Mouse (Mus musculus): ENCODE results near the gene Smim20. TPM values are rescaled to one million over a fixed set of nuclear protein-coding genes. Genes with fewer than 3 reads are reported as not detected.

Gene Smim20
- polyA plus RNA-seq, 1 experiment from 2014 or later = 78.0 TPM

- no peak overlapping the region for H3K27ac ChIP-seq
- 0 out of 2 replicates have a peak, but pooled peaks cover 8% of the 10 kb centered on the region for H3K4me1 ChIP-seq
- no peak for ATAC-seq (ENCODE audit: low FRiP score, low read depth)
- no peak overlapping the region for H3K4me3 ChIP-seq
- H3K9me3 ChIP-seq = no peaks in the 10 kb centered on the region
- no peak overlapping the region for H3K9ac ChIP-seq
- WGBS = 70% methylated on average over 10 of the region's 10 CpGs
- no peak overlapping the region for H3K4me2 ChIP-seq (replicated peaks)
- H3K36me3 ChIP-seq = no peaks in the 10 kb centered on the region
- no peaks in the 10 kb centered on the region for H3K27me3 ChIP-seq
These were observed 22.9 kb upstream of the Smim20 start for GRCm38 (mm10) chr5:53243933-53244332.

- H3K4me2 ChIP-seq (replicated peaks) = no peak overlapping the region
- no peaks in the 10 kb centered on the region for H3K27me3 ChIP-seq
- no peaks in the 10 kb centered on the region for H3K4me1 ChIP-seq
- no peak overlapping the region for H3K4me3 ChIP-seq
- H3K9ac ChIP-seq = no peak overlapping the region
- no peak overlapping the region for H3K27ac ChIP-seq
- no peaks in the 10 kb centered on the region for H3K36me3 ChIP-seq
- ATAC-seq (ENCODE audit: low FRiP score, low read depth) = no peak
- 78% methylated on average over 11 of the region's 11 CpGs for WGBS
- no peaks in the 10 kb centered on the region for H3K9me3 ChIP-seq
These were observed 18.4 kb upstream of the Smim20 start for GRCm38 (mm10) chr5:53248499-53248898.

- no peaks in the 10 kb centered on the region for H3K4me1 ChIP-seq
- H3K36me3 ChIP-seq = no peaks in the 10 kb centered on the region
- WGBS = 43% methylated on average over 4 of the region's 4 CpGs
- no peaks in the 10 kb centered on the region for H3K9me3 ChIP-seq
- 0 out of 2 replicates have a peak, but pooled peaks have one; percentile 18 for ATAC-seq (ENCODE audit: low FRiP score, low read depth)
- no peak overlapping the region for H3K4me2 ChIP-seq (replicated peaks)
- H3K27ac ChIP-seq = no peak overlapping the region
- no peaks in the 10 kb centered on the region for H3K27me3 ChIP-seq
- H3K9ac ChIP-seq = no peak overlapping the region
- no peak overlapping the region for H3K4me3 ChIP-seq
These were observed 17.3 kb upstream of the Smim20 start for GRCm38 (mm10) chr5:53249431-53250061.

DNA sequence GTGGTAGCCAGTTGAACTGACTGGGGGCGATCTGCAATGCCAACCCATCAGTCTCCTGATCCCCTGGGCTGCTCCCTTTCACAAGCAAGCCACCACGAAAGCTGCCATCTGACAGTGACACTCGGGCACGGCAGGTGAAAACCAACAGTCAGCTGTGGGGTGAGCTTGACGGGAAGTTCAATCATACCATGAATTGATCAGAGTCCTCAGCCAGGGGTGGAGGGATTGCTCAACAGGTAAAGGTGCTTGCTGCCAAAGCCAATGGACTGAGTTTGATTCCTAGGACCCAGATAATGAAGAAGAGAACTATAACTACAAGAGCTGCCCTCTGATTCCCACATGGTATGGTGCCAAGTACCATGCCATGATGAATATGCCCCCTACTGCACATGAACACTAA lies 12.7 kb upstream of the Smim20 start:
- 84% methylated on average over 5 of the region's 5 CpGs for WGBS
- no peaks in the 10 kb centered on the region for H3K9me3 ChIP-seq
- no peak overlapping the region for H3K27ac ChIP-seq
- H3K4me1 ChIP-seq = peaks cover 16% of the 10 kb centered on the region
- no peak overlapping the region for H3K4me3 ChIP-seq
- H3K36me3 ChIP-seq = no peaks in the 10 kb centered on the region
- no peak for ATAC-seq (ENCODE audit: low FRiP score, low read depth)
- peaks cover 16% of the 10 kb centered on the region for H3K27me3 ChIP-seq
- H3K9ac ChIP-seq = no peak overlapping the region
- no peak overlapping the region for H3K4me2 ChIP-seq (replicated peaks)

DNA sequence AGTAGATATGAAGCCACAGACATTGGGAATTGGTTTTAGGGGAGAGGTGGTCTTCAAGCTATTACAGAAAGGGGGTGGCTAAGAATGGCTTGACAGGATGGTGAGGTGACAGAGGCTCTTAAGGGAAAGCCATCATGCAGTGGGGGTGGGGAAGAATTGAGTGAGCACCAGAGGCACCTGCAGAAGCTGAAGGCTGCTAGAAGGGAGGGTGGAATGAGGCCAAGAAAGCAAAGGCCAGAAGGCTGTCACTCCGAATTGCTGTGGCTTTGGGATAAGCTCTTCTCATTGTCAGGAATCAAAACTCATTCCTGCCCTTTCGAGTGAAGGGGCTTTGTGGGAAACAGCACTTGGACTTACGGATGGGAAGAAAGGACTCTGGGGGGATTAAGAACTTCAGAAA lies 12.1 kb upstream of the Smim20 start:
- ATAC-seq (ENCODE audit: low FRiP score, low read depth) = no peak
- WGBS = 56% methylated on average over 3 of the region's 3 CpGs

GRCm38 (mm10) chr5:53258038-53258786 lies 8.7 kb upstream of the Smim20 start:
- 4% methylated on average over 29 of the region's 29 CpGs for WGBS
- Histone ChIP-seq H3K36me3 (no peaks in the 10 kb centered on the region), H3K4me2 (replicated peaks) (peak overlapping the region; percentile 82), H3K4me1 (peaks cover 16% of the 10 kb centered on the region), H3K4me3 (peak overlapping the region; percentile 45), H3K27ac (no peak overlapping the region), H3K9ac (peak overlapping the region; percentile 62), H3K9me3 (no peaks in the 10 kb centered on the region), H3K27me3 (peaks cover 21% of the 10 kb centered on the region)
- peak; percentile 54 for ATAC-seq (ENCODE audit: low FRiP score, low read depth)

More for the DNA sequence above, 12.1 kb upstream of the Smim20 start:
- Histone ChIP-seq H3K4me2 (replicated peaks) (no peak overlapping the region), H3K9ac (no peak overlapping the region), H3K4me1 (peaks cover 16% of the 10 kb centered on the region), H3K27ac (no peak overlapping the region), H3K4me3 (no peak overlapping the region), H3K9me3 (no peaks in the 10 kb centered on the region), H3K36me3 (no peaks in the 10 kb centered on the region), H3K27me3 (peaks cover 20% of the 10 kb centered on the region)

DNA sequence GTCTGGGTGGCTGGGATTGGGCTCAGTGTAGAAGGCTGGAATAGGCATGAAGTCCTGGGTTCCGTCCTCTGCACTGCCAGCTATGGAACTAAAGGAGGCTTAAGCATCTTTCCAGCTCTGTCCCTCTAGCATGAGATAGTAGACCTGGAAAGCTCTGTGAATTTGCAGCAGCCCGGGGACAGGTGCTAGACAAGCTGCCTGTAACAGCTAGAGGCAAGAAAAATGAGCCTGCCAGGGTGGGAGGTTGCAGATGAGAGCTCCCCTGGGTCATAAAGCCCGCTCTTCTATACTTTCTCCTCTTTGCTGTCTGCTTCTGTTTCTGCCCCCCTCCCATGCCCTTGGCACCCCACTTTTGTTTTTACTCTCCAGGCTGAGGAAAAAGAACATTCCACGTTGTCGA lies 7.0 kb upstream of the Smim20 start:
- 50% methylated on average over 5 of the region's 5 CpGs for WGBS
- Histone ChIP-seq H3K9ac (no peak overlapping the region), H3K36me3 (no peaks in the 10 kb centered on the region), H3K9me3 (no peaks in the 10 kb centered on the region), H3K4me1 (peaks cover 16% of the 10 kb centered on the region), H3K4me3 (no peak overlapping the region), H3K27ac (no peak overlapping the region), H3K4me2 (replicated peaks) (no peak overlapping the region), H3K27me3 (peaks cover 21% of the 10 kb centered on the region)
- no peak for ATAC-seq (ENCODE audit: low FRiP score, low read depth)

DNA sequence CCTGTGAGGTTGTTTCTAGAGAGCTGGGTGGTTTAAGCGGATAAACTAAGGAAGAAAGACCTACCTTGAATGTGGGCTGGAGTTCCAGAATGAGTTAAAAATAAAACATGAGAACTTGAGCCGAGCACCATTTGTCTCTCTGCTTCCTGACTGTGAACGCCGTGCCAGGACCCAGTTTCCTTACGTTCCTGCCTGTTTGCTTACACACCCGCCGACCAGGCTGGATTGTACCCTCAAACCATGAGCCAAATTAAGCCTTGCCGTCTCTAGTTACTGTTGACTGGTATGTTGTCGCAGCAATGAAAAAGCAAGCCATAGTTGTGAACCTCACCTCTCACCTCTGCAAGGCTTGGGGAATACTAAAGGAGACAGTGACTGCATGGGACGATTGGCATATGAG lies 4.9 kb upstream of the Smim20 start:
- ATAC-seq (ENCODE audit: low FRiP score, low read depth) = no peak
- Histone ChIP-seq H3K4me3 (no peak overlapping the region), H3K36me3 (no peaks in the 10 kb centered on the region), H3K4me1 (peaks cover 19% of the 10 kb centered on the region), H3K27me3 (peaks cover 19% of the 10 kb centered on the region), H3K4me2 (replicated peaks) (no peak overlapping the region), H3K27ac (no peak overlapping the region), H3K9me3 (no peaks in the 10 kb centered on the region), H3K9ac (no peak overlapping the region)
- 74% methylated on average over 10 of the region's 10 CpGs for WGBS

DNA sequence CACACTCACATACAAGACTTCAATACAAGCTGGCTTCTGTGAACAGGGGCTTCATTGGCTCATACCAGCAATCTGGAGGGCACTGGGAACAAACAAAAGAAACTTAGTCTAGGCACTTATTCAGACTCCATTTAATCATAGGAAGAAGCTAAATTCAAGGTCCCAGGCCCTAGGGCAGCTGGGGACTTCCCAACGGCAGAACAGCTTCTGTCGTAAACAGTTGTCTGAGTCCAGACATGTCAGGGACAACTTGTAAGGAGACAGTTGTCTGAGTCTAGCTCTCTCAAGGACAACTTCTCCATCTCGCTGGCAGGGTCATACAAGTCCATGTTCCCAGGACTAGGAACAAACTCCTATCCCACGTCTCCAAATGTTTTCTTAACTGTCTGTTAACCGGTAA lies 2.8 kb upstream of the Smim20 start:
- Histone ChIP-seq H3K4me1 (peaks cover 21% of the 10 kb centered on the region), H3K9me3 (no peaks in the 10 kb centered on the region), H3K36me3 (no peaks in the 10 kb centered on the region), H3K27me3 (peaks cover 6% of the 10 kb centered on the region), H3K4me2 (replicated peaks) (no peak overlapping the region), H3K27ac (no peak overlapping the region), H3K4me3 (no peak overlapping the region), H3K9ac (no peak overlapping the region)
- no peak for ATAC-seq (ENCODE audit: low FRiP score, low read depth)
- WGBS = 67% methylated on average over 5 of the region's 5 CpGs

DNA sequence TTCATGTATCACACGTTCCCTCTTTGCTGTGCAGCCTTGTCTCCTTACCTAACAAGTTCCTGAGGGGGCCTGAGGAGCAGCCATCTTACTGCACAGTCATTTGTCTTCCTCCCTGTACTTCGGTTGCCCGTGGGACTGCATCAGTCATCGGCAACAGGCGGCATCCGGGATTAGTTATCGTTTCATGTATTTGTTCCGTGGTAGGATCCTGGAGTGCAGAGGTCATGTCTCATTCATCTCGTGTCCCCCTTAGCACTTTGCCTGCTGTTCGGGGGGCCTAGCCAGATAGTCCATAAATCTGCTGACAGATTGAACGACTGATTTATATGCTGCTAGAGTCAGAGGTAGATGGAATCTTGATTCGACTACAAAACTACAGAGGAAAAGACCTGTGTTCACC lies 1.1 kb upstream of the Smim20 start:
- H3K27me3 ChIP-seq = no peaks in the 10 kb centered on the region
- no peak overlapping the region for H3K27ac ChIP-seq
- H3K4me3 ChIP-seq = no peak overlapping the region
- no peak overlapping the region for H3K4me2 ChIP-seq (replicated peaks)
- no peak for ATAC-seq (ENCODE audit: low FRiP score, low read depth)
- no peaks in the 10 kb centered on the region for H3K36me3 ChIP-seq
- H3K4me1 ChIP-seq = peaks cover 19% of the 10 kb centered on the region
- no peak overlapping the region for H3K9ac ChIP-seq
- WGBS = 49% methylated on average over 12 of the region's 12 CpGs
- H3K9me3 ChIP-seq = no peaks in the 10 kb centered on the region

GRCm38 (mm10) chr5:53266181-53266580 lies 702 bp upstream of the Smim20 start:
- H3K4me2 ChIP-seq (replicated peaks) = 0 out of 2 replicates have a peak overlapping the region, but pooled peaks have one; percentile 78
- peak; percentile 45; the same call in 1 of the 2 replicates for ATAC-seq (ENCODE audit: low FRiP score, low read depth)
- H3K27me3 ChIP-seq = no peaks in the 10 kb centered on the region
- no peaks in the 10 kb centered on the region for H3K9me3 ChIP-seq
- H3K4me3 ChIP-seq = no peak overlapping the region
- peak overlapping the region; percentile 34; the same call in 1 of the 2 replicates for H3K27ac ChIP-seq
- H3K4me1 ChIP-seq = peaks cover 19% of the 10 kb centered on the region
- H3K9ac ChIP-seq = no peak overlapping the region
- WGBS = 62% methylated on average over 4 of the region's 4 CpGs
- H3K36me3 ChIP-seq = no peaks in the 10 kb centered on the region

- Histone ChIP-seq H3K27ac (no peak overlapping the region; the same call in 1 of the 2 replicates), H3K27me3 (no peaks in the 10 kb centered on the region), H3K9me3 (no peaks in the 10 kb centered on the region), H3K4me3 (no peak overlapping the region), H3K9ac (no peak overlapping the region), H3K4me1 (peaks cover 19% of the 10 kb centered on the region), H3K36me3 (no peaks in the 10 kb centered on the region), H3K4me2 (replicated peaks) (peak overlapping the region; percentile 78)
- 70% methylated on average over 6 of the region's 6 CpGs for WGBS
- no peak for ATAC-seq (ENCODE audit: low FRiP score, low read depth)
These were observed 1.3 kb downstream of the Smim20 start for GRCm38 (mm10) chr5:53268095-53268692.
